Mouse (Mus musculus): Measurements from ENCODE around the gene Sez6l.

The Sez6l gene

GRCm38 (mm10) chr5:112584155-112584769, 7.3 kb upstream of the Sez6l start:
- no peak for DNase-seq (ENCODE audit: low spot score)

GRCm38 (mm10) chr5:112583304-112583703, 6.3 kb upstream of the Sez6l start:
- no peak for DNase-seq (ENCODE audit: low spot score)

- no peak for DNase-seq (ENCODE audit: low spot score)
These were observed 765 bp upstream of the Sez6l start for GRCm38 (mm10) chr5:112577750-112578149.

- no peak for DNase-seq (ENCODE audit: low spot score)
These were observed 508 bp downstream of the Sez6l start for GRCm38 (mm10) chr5:112576361-112576992.

GRCm38 (mm10) chr5:112575151-112575915, 1.7 kb downstream of the Sez6l start:
- no peak for DNase-seq (ENCODE audit: low spot score)

- no peak for DNase-seq (ENCODE audit: low spot score)
These were observed 3.1 kb downstream of the Sez6l start for GRCm38 (mm10) chr5:112573916-112574315.

GRCm38 (mm10) chr5:112572217-112572616, 4.8 kb downstream of the Sez6l start:
- DNase-seq (ENCODE audit: low spot score), result no peak

- no peak for DNase-seq (ENCODE audit: low spot score)
These were observed 11.5 kb downstream of the Sez6l start for GRCm38 (mm10) chr5:112565489-112565888.

GRCm38 (mm10) chr5:112565083-112565482, 11.9 kb downstream of the Sez6l start:
- no peak for DNase-seq (ENCODE audit: low spot score)

GRCm38 (mm10) chr5:112560869-112561499, 16.0 kb downstream of the Sez6l start:
- DNase-seq (ENCODE audit: low spot score), result no peak

- DNase-seq (ENCODE audit: low spot score), result no peak
These were observed 16.8 kb downstream of the Sez6l start for GRCm38 (mm10) chr5:112560139-112560538.

- DNase-seq (ENCODE audit: low spot score), result no peak
These were observed 19.6 kb downstream of the Sez6l start for GRCm38 (mm10) chr5:112557396-112557795.

GRCm38 (mm10) chr5:112556640-112557039, 20.3 kb downstream of the Sez6l start:
- no peak for DNase-seq (ENCODE audit: low spot score)

- no peak for DNase-seq (ENCODE audit: low spot score)
These were observed 22.5 kb downstream of the Sez6l start for GRCm38 (mm10) chr5:112554508-112554907.

- DNase-seq (ENCODE audit: low spot score), result no peak
These were observed 24.2 kb downstream of the Sez6l start for GRCm38 (mm10) chr5:112552786-112553185.

GRCm38 (mm10) chr5:112551975-112552728, 24.8 kb downstream of the Sez6l start:
- DNase-seq (ENCODE audit: low spot score), result no peak

- DNase-seq (ENCODE audit: low spot score), result no peak
These were observed 28.0 kb downstream of the Sez6l start for GRCm38 (mm10) chr5:112548846-112549620.

GRCm38 (mm10) chr5:112546771-112547170, 30.2 kb downstream of the Sez6l start:
- DNase-seq (ENCODE audit: low spot score), result no peak

- no peak for DNase-seq (ENCODE audit: low spot score)
These were observed 38.7 kb downstream of the Sez6l start for GRCm38 (mm10) chr5:112538295-112538694.

GRCm38 (mm10) chr5:112535868-112536267, 41.1 kb downstream of the Sez6l start:
- no peak for DNase-seq (ENCODE audit: low spot score)

- DNase-seq (ENCODE audit: low spot score), result no peak
These were observed 42.8 kb downstream of the Sez6l start for GRCm38 (mm10) chr5:112534146-112534545.

All from c-Kit-positive CD71-positive TER-119-positive erythroid progenitor cells, embryonic 14.5 days (primary cell).